Mouse (Mus musculus): ENCODE measurements around the gene Thap11. TPM values are rescaled to one million over a fixed set of nuclear protein-coding genes. Genes with fewer than 3 reads are reported as not detected.
"Not testable (repeated sequence)": the region's sequence is repeated elsewhere in the genome, so short reads cannot be mapped to it uniquely, and the experiment has no call there.

The Thap11 gene
- total RNA-seq (2021): 10 to 100 TPM; 21.9 to 22.0 TPM
- long read RNA-seq, experiment 1, transcript Thap11-201 (1 exons, 1,819 nt): major isoform, 42 of 42 reads
- long read RNA-seq, experiment 1, partial matches to known transcripts: 0 of 42 reads
- long read RNA-seq, experiment 1, other reads (novel, unspliced or antisense): 0 of 42 reads
- long read RNA-seq, experiment 2, transcript Thap11-201 (1 exons, 1,819 nt): major isoform, 36 of 36 reads
- long read RNA-seq, experiment 2, partial matches to known transcripts: 0 of 36 reads
- long read RNA-seq, experiment 2, other reads (novel, unspliced or antisense): 0 of 36 reads

DNA sequence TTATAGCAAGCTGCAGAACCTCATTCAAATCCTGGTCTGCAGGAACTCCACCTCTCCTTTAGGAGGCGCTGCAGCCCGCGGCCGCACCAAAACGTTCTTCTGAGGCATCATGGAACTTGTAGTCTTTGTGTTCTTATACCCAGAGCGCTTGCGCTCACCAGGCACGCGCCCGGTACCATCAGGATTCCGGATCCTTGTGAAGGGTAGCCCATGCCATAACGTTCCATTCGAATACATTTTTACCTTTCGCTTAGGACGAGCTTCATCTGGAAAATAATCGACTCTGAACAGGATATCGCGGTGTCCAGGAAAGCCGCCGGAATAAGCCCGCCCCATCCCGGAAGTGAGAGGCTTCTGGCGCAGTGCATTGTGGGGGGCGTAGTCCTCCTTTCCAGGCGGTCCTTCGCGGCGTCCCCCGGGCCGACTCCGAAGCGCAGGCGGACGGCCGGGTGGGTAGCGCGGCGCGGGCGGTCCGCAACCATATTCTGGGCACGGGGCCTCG, at the start of gene Thap11:
TSS of gene Thap11 (plus strand) at position 418 of the 502 bp plus-strand sequence.
- peak; percentile 94 for DNase-seq (ENCODE audit: low spot score)

DNA sequence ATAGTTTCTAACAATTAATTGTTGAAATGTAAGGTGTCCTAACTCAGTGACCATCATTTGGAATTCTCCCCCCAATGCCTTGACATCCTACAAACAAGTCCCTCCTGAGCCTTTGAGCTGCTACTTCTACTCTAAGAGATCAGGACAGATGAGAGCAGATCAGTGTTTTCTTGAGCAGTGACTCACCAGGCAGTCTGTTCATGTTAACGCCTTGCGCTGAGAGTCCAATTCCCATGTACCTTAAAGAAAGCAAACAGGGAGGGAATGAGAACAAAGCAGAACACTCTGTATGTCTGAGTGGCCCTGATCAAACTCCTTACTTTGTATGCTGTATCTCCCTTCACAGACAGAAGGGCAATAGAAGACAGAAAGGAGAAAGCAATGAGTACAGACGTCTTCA, 49.6 kb upstream of the Thap11 start:
- DNase-seq (ENCODE audit: low spot score): no peak

DNA sequence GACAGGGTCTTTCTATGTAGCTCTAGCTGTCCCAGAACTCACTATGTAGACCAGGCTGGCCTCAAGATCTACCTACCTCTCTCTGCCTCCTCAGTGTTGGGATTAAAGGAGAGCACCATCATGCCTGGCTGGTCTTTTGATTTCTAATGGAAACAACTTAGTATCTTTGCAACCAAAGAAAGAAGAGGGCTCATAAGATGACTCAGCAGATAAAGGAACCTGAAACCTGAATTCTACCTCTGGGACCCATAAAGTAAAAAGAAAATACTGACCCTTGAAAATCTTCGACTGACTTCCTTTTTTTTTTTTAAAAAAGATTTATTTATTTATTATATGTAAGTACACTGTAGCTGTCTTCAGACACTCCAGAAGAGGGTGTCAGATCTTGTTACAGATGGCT, 49.0 kb upstream of the Thap11 start:
- no peak for DNase-seq (ENCODE audit: low spot score)

DNA sequence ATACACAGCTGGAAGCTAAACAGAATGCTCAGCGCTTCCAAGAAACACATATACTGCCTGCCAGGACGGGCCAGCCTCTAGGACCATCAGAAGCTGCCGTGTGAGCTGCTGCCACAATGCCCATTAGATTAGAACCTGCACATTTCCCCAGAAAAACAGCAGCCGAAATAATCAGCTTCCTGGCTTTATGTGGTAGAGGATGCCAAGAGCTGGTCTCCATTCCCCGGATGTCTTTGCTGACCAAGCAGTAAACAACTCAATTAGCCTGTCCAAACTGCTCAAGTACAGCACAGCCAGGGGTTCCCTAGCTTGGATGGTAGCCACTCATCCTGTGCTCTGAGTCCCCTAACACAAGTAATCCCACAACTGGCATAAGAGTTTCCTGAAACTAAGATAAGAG, 47.2 kb upstream of the Thap11 start:
- no peak for DNase-seq (ENCODE audit: low spot score)

DNA sequence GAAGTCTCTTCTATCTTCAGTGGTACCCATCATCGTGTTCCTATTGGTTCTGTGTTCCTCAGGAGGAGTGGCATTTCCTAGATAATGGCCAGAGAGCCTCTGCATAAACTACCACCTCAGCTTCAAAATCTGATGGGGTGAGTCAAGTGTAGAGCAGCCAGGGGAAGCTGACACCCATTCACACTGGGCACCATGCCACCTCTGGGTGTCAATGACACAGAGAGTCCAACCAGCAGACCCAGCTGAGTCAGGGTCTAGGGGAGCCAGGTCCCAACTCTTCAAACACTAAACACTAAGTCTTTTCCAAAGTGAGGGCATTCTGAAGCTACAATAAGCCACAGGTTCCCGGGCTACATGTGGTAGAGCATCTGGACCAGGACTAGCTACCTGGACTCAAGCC, 46.5 kb upstream of the Thap11 start:
- DNase-seq (ENCODE audit: low spot score): peak; percentile 68

DNA sequence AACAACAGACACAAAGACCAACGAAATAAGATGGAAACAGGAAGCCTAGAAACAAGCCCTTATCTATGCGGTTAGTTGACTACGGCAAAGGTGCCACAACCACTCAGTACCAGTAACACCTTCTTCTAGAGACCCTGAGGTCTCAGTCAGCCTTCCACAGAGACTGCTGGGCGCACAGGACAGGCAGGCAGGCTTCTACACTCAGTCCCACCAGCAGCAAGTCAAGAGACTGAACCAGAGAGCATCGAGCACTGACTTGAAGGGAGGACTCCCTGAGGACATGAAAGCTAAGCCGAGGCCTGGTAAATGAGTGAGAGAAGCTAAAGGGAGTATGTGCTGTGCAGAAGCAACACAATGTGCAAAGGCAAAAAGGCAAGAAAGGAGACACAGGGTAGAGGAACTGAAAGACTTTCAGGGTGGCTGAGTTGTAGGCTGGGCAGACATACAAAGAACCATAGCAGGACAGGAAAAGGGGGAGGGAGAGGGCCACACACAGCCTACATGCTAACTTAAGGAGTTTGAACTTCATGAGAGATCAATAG, 44.6 kb upstream of the Thap11 start:
- no peak for DNase-seq (ENCODE audit: low spot score)

DNA sequence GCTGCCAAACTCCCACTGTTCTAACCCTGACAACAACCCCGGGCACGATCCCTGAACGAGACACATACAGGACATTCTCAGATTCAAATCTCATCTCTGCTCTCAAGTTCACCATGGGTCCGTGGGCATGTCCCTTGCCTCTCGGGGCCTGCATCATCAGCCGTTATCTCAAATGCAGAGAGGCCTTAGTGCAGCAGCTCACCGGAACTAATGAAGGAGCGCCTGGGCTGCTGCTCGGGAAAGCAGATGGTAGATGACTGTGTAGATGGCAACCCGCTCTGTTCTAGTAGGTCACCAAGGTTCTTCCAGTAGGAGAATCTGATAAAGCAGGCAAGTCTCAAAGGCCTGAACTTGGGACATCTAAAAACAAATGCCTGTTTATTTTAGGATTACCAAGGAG, 43.9 kb upstream of the Thap11 start:
- DNase-seq (ENCODE audit: low spot score): no peak

DNA sequence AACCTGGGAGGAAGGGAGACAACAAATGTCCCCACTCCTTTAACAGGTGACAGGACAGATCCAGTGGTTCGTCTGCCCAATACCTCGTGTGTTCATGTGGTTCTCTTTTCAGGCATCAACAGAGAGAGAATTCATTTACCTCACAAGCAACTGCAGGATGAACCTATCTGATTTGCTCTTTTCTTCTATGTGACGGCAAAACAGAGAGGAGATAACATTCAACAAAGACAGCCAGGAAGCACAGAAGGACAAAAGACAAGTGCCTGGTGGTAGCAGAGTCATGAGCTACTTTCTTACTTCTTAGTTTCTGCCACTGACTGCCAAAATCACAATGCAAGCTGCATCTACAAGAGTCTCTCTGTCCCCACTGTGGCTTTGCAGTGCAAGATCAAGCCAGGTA, 43.4 kb upstream of the Thap11 start:
- DNase-seq (ENCODE audit: low spot score): no peak

DNA sequence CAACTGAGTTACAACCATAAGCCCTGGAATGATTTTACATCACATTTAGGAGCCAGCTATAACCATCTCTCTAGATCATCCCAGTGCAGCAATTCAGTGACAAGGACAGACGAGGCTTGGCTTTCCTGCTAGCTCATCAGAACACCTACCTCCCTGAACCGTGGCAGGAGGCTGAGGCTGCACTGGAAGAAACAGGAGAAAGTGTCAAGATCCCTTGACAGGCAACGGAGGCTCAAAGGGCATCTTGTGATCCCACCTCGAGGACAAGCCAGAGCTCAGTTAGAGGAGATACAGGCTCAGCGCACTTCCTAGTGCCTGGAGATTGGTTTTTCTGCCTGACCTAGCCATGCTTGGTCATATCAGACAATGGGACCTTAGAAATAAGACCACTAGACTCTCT, 42.4 kb upstream of the Thap11 start:
- no peak for DNase-seq (ENCODE audit: low spot score)

DNA sequence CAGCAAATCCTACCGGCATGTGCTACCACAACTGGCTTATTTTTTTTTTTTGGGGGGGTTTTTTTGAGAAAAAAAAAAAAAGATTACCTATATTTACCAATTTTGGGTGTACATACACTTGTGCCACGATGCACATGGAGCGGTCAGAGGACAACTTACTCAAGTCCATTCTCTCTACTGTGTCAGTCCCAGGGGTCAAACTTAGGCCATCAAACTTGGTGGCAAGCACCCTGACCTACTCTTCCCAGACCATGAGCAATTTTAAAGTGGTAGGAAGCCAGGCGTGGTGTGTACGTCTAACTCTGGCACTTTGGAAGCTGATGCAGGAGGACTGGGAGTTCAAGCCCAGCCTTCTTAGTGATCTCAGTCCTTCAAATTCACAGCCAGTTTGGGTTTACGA, 41.7 kb upstream of the Thap11 start:
- no peak for DNase-seq (ENCODE audit: low spot score)

DNA sequence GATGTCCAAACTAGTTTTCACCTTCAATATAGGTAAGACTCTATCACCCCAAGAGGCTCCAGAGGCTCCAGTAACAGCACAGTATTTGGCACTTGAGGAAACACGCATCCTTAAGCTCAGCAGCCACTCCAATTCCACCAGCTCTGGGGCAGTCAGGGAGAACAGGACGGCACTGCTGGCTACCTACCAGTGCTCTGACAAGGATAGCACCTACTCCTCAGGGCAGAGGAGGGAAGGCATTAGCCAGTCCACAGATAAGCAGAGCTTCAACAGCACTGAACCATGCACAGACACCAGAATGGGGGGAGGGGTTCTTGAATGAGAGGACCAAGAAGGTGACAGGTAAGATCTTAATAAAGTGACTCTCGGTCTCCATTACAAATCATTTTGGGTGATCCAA, 35.3 kb upstream of the Thap11 start:
- DNase-seq (ENCODE audit: low spot score): no peak

DNA sequence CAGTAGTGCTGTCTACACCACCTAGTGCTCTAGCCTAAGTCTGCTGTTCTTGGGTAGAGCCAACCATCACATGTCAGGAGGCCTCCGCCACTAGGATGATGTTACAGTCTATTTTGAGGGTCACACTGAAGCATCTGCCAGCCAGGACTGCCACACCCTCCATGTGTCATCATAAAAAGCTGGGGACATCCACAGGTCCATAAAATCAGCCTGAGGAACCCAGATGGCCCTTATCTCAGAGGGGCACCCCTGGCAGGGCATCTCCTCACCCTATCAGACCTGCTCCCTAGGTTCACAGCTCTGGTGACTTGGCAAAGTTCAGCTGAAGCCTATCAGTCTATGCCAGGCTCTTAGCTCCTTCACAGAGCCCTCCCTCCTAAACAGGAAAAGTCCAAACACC, 34.0 kb upstream of the Thap11 start:
- DNase-seq (ENCODE audit: low spot score): peak; percentile 85

DNA sequence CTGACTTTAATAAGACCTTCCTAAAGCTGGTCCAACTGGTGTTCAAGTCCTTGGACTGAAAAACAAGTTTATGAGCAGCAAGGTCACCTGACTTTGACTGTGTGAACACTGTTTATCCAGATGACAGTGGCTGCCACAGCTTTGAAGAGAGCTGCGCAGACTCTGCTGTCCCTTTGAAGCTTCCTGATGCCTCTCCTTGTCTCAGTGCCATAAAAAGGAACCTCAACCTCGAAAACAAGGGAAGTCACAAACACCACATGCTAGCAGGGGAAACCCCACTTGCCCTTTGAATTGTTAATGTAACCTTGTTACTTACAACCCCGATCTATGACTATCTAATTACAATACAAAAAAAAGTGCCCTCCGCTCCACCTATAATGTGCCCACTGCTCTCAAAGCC, 29.4 kb upstream of the Thap11 start:
- no peak for DNase-seq (ENCODE audit: low spot score)

DNA sequence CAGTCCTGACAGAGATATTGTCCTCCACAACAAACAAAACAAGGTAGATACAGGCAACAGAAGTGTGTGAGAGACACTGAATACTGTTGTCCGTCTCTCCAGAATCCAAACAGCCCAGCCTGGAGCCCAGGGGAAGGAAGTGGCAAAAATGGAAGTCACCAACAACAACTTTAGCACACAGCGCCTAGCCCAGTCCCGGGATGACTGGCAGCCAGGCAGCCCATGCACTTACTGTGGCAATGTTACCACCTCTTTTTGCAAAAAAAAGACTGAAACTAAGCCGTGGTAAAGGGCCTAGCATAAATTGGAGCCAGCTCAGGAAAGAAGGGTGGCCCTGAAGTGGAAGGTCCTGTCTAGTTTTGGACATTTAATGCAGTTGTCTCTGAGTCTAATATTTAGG, 28.6 kb upstream of the Thap11 start:
- no peak for DNase-seq (ENCODE audit: low spot score)

DNA sequence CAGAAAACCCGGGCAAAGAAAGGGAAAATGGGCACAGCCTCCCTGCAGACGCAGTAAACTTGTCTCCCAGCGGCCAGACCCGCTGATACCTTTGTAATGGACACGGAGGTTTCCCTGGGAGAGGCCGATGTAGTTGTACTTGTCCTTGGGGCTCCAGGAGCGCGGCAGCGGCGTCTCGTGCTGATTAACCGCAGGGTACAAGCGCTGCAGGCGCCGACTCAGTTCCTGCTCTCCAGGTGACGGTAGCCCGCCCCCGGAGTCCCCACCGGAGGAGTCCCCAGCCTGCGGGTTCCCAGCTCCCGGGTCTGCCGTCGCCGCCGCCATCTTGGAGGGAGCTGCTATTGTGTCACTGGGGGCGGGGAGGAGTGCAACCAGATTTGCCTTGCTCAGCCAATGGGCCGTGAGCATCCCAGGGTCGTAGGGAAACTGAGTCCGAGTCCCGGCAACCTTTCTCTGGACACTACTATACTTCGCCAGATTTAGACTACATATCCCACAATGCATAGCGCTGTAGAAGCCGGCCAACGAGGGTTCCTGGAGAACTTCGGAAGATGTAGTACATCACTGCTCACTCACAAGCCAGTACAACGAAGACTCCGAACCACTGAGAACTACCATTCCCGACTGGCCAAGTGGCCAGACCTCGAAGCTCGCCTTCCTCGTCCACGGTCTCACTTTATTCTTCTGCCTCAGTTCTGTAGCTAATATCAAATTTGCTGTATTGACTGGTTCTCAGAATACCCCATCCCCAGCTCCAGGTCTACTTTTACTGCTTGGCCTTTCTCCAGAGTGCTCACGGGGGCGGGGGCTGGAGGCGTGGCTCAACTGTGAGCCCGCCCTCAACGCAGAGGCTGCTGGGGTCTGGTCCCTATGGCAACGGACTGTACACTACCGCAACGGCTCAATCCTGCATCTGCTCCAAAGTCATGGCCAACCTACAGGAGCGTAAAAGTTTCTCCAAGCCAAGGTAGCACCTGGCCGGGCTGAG, 27.8 kb upstream of the Thap11 start, which contains the start of the genes Ranbp10 and Tsnaxip1:
TSS of gene Ranbp10 (minus strand) at position 490 of the 988 bp plus-strand sequence.
TSS of gene Tsnaxip1 (plus strand) at position 871 of the 988 bp plus-strand sequence.
- DNase-seq (ENCODE audit: low spot score): peak; percentile 98

DNA sequence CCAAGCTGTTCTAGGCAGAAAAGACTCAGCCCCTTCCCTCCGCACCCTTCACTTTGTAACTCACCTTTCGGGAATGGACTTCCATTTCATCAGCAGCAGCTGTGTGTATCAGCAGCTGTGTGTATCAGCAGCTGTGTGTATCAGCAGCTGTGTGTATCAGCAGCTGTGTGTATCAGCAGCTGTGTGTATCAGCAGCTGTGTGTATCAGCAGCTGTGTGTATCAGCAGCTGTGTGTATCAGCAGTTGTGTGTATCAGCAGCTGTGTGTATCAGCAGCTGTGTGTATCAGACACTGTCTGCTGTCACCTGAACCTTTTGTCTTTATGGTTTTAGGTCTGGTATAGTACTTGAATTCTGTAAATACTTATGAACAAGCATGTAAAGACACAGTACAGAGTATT, 21.2 kb upstream of the Thap11 start:
- not testable (repeated sequence) for DNase-seq (ENCODE audit: low spot score)

DNA sequence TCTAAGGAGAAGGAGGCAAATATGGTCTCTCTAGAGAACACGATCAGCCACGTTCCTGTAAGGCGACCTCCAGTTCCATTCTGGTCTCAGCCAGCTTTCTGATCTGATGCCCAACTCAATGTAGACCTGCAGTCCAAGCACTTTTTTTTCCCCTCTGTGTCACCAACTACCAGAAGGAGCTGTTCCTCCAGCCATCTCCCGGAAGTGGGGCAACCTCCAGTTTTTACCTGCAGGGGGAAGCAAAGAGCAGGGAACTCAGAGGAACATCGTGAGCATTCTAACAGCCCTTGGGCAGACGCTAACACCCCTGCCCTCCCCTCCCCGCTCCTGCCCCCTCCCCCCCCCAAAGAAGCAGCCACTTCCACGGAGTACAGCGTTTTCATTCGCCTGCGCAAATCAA, 19.6 kb upstream of the Thap11 start:
- DNase-seq (ENCODE audit: low spot score): peak; percentile 92

DNA sequence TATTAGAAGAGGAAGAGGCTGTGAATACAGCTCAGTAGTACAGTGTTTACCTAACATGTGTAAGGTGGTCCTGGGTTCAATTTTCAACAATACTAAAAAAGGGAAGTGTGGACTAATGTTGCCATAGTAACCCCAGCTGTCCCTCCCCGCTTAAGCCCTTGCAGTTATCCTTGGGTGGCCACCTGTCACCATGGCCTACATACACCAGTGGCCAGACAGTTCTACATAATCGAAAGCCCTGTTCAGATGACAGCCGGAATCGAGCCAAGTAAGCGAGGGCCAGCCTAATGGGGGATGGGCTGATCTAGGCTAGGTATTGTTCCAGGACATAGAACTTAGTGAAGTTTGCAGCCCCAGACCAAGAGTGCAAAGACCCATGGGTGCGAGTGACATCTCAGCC, 17.9 kb upstream of the Thap11 start:
- no peak for DNase-seq (ENCODE audit: low spot score)

DNA sequence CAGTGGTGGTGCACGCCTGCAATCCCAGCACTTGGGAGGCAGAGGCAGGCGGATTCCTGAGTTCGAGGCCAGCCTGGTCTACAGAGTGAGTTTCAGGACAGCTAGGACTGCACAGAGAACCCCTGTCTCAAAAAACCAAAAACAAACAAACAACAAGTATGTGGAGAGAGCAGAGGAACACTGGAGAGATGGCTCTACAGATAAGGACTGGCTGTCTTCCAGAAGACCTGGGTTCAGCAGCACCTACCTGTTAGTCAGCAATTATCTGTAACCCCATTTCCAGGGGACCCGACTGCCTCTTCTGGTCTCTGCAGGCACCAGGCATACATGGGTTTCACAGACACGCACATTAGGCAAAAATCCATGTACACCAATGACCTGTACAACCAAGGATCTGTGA, 15.7 kb upstream of the Thap11 start:
- DNase-seq (ENCODE audit: low spot score): no peak

DNA sequence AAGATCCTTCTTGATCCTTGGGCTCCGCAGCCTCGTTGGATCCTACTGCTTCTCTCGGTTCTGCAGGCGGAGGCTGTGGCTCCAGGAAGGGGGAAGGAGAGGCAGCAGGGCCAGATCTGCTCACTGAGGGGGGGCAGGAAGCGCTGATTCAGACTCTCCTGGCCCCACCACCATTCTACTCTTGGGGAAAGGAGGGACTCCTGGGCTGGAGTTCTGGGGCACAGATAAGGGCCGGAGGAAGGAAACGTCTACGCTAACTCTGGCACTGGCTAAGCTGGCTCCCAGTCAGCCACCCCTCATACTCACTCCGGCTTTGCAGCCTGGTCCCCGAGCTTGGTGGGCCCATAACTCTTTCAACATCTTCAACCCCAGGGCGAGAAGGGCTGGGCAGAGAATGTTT, 8.3 kb upstream of the Thap11 start:
- no peak for DNase-seq (ENCODE audit: low spot score)

DNA sequence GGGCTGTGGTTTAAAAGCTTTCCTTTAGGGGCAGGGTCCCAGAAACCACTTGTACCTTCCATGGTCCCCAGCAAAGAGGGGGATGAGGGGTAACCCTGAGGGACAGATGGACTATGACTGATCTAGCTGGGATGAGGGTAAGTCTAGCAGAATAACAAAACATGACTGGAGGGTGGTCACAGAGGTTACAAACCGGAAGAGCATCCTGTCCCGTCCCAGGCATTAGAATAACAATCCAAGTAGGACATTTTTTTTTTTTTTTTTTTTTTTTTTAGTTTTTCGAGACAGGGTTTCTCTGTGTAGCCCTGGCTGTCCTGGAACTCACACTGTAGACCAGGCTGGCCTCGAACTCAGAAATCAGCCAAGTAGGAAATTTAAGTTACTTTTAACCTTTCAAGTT, 4.9 kb upstream of the Thap11 start:
- DNase-seq (ENCODE audit: low spot score): no peak

DNA sequence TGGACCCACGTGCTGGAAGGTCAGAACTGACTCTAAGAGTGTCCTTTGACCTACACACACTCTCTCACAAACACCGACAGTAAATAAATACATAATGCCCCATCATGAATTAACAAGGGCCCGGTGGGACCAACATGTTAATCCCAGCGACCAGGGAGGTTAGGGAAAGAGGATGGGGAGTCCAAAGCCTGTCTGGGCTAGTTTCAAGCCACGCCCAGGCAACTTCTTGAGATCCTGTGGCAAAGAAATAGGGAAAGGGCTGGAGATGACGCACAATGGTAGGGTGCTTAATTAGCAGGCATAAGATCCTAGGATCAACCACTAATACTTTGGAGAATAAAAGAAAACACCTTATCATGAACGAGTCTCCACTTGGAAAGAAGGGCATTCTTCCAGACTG, 4.3 kb upstream of the Thap11 start:
- DNase-seq (ENCODE audit: low spot score): no peak

Measured in gastrocnemius, adult 18-20 months (tissue).